Mouse (Mus musculus): Measurements from ENCODE around the gene Sun1.

Gene Sun1

DNA sequence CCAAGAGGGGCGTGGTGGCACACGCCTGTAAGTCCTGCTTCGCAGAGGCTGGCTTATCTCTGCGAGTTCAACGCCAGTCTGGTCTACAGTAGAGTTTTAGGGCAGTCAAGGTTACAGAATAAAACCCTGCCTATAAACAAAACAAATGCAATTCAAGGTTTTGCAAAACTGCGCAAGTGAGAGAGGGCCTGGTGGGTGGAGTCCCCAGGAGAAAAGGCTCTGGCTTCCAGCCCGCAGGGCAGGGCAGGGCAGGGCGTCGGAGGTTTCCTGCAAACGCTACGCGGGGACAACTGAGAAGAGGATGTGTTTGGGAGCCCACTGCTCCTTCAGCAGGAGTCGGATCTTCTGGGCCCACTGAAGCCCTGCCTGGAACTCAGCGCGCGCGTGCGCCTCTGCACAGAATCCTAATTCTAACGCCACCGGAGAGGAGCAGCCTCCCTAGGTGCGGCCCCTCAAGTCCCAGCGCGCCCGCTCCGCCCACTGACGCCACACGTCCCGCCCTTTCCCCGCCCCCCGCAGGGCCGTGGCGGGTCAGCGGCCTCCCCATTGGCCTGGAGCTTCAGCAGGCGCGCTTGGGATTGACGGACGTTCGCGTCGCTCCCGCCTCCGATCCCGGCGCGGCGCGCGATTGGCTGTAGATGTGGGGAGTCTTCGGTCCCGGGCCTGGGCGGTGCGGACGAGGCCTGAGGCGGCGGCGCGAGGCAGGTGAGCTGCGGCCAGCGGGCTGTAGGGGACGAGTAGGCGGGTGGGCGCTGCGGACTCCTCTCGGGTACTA, at the start of gene Sun1:
Sun1 (plus strand) TSS at position 643 of the 775 bp plus-strand sequence.
- peak; percentile 98 to 99 for DNase-seq

DNA sequence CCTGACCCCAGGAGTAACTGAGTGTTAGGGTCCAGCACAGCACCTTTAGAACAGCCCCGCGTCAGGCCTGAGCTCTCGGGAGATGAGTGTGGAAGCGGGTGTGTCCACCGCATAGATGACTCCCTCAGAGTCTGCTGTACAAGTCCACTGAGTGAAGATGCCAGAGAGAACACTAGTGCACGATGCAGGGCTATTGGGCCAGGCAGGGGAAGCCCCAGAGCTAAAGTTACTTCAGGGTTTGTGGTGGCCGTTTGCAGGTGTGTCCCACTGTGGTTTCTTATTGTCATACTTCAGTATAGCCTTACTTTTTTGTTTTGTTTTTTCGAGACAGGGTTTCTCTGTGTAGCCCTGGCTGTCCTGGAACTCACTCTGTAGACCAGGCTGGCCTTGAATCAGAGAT, 39.5 kb upstream of the Sun1 start:
- no peak for DNase-seq

GRCm38 (mm10) chr5:139161632-139162031, 38.8 kb upstream of the Sun1 start:
- no peak for DNase-seq

- peak in 1 of 2 experiments; percentile 16 for DNase-seq
These were observed 33.6 kb upstream of the Sun1 start for GRCm38 (mm10) chr5:139166781-139167361.

DNA sequence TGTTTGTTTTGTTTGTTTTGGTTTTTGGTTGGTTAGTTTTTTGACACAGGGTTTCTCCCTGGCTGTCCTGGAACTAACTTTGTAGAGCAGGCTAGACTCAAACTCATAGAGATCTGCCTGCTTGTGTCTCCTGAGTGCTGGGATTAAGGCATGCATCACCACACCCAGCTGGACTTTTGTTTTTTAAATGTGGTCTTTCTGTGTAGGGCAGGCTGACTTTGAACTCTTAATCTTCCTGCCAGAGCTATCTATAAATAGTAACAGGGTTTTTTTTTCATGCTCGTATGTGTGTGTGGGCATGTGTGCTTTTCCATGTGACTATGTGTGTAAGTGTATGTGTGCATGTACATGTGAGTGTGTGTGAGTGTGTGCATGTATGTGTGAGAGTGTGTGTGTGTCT, 32.9 kb upstream of the Sun1 start:
- DNase-seq, result no peak

DNA sequence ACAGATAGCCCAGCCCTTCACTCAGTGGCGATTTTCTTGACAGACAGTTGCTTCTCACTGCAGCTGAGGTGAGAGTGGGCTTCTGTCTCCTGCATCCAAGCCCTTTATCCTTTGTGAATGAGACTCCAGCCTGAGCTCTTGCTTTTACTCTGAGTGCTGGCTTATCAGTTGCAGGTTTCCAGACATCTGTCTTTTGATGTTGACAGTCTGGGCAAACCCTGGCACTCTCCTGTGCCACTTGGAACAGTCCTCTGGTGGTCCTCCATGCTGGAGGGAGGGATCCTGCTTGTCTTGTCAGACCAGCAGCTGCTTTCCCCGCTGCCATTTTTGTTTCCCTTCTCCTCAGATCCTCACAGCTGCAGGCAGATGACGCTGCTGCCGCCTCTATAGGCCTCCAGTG, 28.5 kb upstream of the Sun1 start:
- DNase-seq, result no peak

DNA sequence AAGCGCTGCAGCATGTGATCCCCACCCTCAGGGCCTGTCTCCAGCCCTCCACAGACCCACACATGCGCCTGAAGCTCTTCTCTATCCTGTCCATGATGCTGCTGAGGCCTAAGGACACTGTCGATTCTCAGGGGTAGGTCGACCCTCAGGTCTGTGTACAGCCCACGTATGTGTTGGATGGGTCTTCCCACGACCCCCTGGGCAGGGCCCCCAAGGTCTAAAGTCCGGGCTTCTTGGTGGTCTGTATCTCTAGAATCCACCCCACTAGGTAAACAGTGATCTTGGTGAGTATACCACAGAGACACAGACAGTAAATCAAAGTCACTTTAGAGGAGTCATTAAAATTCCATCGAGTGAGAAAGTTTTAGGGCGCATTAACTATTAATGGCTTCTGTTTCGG, 26.3 kb upstream of the Sun1 start:
- no peak for DNase-seq

GRCm38 (mm10) chr5:139174556-139175547, 25.6 kb upstream of the Sun1 start:
- no peak for DNase-seq

GRCm38 (mm10) chr5:139178895-139179631, 21.4 kb upstream of the Sun1 start:
- peak; percentile 58 to 83 for DNase-seq

GRCm38 (mm10) chr5:139183131-139183530, 17.3 kb upstream of the Sun1 start:
- no peak for DNase-seq

DNA sequence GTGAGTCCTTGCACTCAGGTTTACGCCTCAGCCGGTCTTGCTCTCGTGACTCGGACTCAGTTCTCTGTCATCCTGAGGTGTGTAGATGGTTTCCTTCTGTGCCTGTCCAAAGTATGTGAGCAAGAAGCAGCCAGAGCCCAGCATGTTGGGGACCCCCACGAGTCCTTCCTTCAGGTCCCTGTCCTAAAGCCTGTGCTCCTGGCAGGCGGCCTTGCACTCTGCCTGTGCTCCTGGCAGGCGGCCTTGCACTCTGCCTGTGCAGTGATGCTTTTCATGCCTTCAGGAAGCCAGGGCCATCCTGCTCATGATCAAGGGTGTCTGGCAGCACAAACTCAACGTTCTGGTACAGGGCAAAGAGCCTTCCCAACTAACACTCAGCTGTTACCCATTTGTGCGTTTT, 16.8 kb upstream of the Sun1 start:
- DNase-seq, result no peak

DNA sequence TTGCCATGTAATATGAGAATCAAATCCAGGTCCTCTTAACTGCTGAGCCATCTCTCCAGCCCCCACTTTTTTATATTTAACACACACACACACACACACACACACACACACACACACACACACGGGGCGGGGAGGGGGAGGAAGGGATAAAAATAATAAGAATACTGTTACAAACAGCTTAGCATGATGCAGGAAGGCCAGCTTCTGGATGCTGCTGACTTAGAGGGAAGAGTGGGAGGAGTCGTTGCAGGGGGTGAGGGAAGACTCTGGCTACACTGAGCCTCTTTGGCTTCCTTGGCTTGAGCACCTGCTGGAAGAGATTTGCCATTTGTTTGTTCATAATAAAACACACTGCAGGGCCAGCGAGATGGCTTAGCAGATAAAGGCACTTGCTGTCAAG, 15.5 kb upstream of the Sun1 start:
- no peak for DNase-seq

- no peak for DNase-seq
These were observed 10.7 kb upstream of the Sun1 start for GRCm38 (mm10) chr5:139189726-139190125.

DNA sequence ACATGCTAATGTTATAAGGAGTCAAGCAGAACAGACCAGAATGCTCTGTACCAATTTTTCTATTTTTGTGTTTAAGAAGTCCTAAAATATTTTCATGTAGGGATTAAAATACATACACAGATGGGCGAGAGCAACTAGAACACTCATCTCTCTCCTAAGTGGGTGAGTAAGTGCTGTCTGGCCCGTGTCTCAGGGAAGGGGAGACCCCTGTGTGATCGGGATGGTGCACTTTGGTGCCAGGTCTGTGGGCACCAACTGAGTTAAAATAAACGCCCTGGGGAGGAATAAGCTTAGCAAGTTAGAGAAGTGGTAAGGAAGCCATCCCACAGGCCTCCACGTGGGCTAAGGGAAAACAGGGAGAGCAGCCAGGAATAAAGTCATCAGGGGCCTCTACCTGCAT, 9.5 kb upstream of the Sun1 start:
- no peak for DNase-seq

GRCm38 (mm10) chr5:139198779-139199178, 1.7 kb upstream of the Sun1 start:
- no peak for DNase-seq

GRCm38 (mm10) chr5:139199636-139199994, 822 bp upstream of the Sun1 start:
- DNase-seq, result no peak

- no peak for DNase-seq
These were observed 533 bp downstream of the Sun1 start for GRCm38 (mm10) chr5:139200770-139201569.

DNA sequence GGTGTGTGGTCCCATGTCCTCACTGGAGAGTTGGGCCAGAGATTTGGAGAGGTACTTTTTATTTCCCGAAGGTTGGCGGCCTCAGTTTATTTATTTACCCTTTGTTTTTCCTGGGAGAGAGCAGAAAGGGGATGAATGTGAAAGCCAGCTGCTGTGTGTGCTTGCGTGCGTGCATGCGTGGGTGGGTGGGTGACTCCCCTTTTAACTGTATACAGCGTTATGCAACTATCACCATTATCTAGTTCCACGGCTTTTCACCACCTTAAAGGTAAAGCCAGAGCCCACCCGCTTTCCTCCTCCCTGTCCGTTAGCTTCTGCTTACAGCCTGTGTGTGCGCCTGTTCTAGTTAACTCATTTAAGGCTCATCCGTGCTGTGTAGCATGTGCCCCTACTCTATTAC, 1.7 kb downstream of the Sun1 start:
- no peak for DNase-seq

- DNase-seq, result no peak
These were observed 2.9 kb downstream of the Sun1 start for GRCm38 (mm10) chr5:139203312-139203711.

- DNase-seq, result no peak
These were observed 5.6 kb downstream of the Sun1 start for GRCm38 (mm10) chr5:139206081-139206480.

DNA sequence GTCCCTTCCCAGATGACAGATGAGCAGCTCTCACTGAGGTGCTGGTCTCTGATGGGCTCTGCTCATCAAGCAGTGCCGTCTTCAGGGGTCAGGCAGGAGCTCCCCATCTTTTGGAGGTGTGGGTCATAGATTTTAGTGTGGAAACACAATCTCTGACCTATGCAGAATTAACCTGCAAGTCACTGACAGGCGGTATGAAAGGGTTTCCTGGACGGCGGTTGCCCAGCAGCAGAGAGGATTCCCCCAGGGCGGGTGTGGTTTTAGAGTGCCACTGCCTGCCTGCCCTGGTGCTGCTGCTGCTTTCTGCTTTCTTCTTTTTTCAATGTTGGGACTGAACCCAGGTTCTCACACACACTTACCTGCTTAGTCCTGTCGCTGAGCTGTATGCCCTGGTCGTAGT, 6.1 kb downstream of the Sun1 start:
- DNase-seq, result peak in 1 of 2 experiments; percentile 21

DNA sequence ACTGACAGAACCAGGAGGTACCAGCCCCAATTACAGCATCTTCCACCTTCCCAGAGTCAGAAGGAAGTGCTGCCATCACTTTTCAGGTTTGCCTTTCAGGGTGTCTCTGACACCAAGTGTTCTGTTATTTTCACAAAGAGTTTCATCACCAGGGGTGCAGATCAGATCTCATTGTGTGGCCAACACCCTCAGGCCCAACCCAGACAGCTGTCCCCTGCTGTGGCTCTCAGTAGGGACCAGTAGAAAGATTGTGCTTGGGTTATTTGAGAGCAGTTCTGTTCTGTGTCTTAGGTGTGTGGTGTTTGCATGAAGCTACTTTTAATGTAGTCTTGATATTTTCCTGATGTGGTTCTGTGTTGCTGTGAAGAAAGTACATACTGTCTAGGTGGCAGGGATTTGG, 7.7 kb downstream of the Sun1 start:
- no peak for DNase-seq
